Mouse (Mus musculus): ENCODE data around the gene Syngr1. TPM values are rescaled to one million over a fixed set of nuclear protein-coding genes. Genes with fewer than 3 reads are reported as not detected.

The Syngr1 gene
- 20.7 and 21.9 TPM in 2 replicates for polyA plus RNA-seq (2015; fragmentation: Nextera tagmentation; extraction: Ambion mirVana)

GRCm38 (mm10) chr15:80091121-80091955 lies at the start of gene Syngr1, which contains the start of gene Rpl3:
Syngr1 (plus strand) TSS chr15:80091334.
Rpl3 (minus strand) TSS chr15:80091868.
- Histone ChIP-seq H3K36me3 (ENCODE audit: control insufficient read depth, insufficient read depth, low read length) (no peaks in the 10 kb centered on the region), H3K27me3 (ENCODE audit: control insufficient read depth, insufficient read depth, low read depth, low read length) (peaks cover 34% of the 10 kb centered on the region), H3K4me2 (ENCODE audit: low read depth, low read length) (peak within 1 kb of the TSS; percentile 80), H3K4me1 (replicated peaks; ENCODE audit: control insufficient read depth, insufficient read depth, low read length) (0 out of 2 replicates have a peak, but pooled peaks cover 3% of the 10 kb centered on the region), H3K27ac (ENCODE audit: low read length) (no peak within 1 kb of the TSS), H3K4me3 (ENCODE audit: low read length) (peak within 1 kb of the TSS; percentile 64), H3K9ac (ENCODE audit: low read length) (peak within 1 kb of the TSS; percentile 69), H3K9me3 (ENCODE audit: control insufficient read depth, low read length) (no peaks in the 10 kb centered on the region)
- WGBS: 2% methylated on average over 83 of the region's 86 CpGs
- peak; percentile 61 for ATAC-seq (ENCODE audit: low read depth)

DNA sequence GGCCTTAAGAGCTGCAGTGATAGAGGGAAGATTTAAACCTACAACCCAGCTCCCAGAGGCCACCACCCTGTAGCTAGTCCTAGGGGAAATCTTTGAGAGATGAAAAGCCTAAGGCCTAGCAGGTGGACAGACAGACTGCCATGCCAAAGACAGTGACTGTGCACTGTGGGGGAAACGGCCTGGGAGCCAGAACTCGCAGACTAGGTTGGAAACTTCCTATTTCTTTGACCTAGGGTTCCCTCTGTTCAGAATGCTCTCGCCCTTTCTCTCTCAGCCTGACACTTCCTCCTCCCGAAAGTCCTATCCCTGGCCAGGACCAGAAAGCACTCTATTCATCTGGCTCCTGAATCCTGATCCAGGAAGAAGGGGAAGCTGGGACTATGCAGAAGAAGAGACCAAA lies 49.0 kb upstream of the Syngr1 start:
- Histone ChIP-seq H3K36me3 (ENCODE audit: control insufficient read depth, insufficient read depth, low read length) (no peaks in the 10 kb centered on the region), H3K4me1 (replicated peaks; ENCODE audit: control insufficient read depth, insufficient read depth, low read length) (no peaks in the 10 kb centered on the region), H3K27me3 (ENCODE audit: control insufficient read depth, insufficient read depth, low read depth, low read length) (no peaks in the 10 kb centered on the region), H3K9ac (ENCODE audit: low read length) (no peak overlapping the region), H3K9me3 (ENCODE audit: control insufficient read depth, low read length) (0 out of 2 replicates have a peak, but pooled peaks cover 4% of the 10 kb centered on the region), H3K27ac (ENCODE audit: low read length) (no peak overlapping the region), H3K4me3 (ENCODE audit: low read length) (no peak overlapping the region), H3K4me2 (ENCODE audit: low read depth, low read length) (no peak overlapping the region)
- no peak for ATAC-seq (ENCODE audit: low read depth)
- 69% methylated on average over 4 of the region's 4 CpGs for WGBS

DNA sequence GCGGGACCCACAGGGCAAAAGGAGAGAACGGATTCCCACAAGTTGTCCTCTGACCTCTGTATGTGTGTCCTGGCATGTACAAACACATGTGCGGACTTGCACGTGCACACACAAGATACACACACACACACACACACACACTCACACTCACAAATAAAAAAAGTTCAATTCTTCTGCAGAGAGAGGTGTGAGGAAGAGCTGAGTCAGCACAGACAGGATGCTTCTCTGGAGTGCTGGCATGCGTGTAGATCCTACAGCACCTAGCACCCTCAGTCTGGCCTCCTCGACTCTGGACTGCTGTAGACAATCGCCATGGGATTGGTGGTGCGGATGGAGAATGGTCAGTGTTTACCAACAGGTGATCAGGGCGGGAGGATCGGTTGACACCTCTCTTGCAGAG lies 46.9 kb upstream of the Syngr1 start:
- Histone ChIP-seq H3K27me3 (ENCODE audit: control insufficient read depth, insufficient read depth, low read depth, low read length) (no peaks in the 10 kb centered on the region), H3K4me1 (replicated peaks; ENCODE audit: control insufficient read depth, insufficient read depth, low read length) (no peaks in the 10 kb centered on the region), H3K9me3 (ENCODE audit: control insufficient read depth, low read length) (0 out of 2 replicates have a peak, but pooled peaks cover 4% of the 10 kb centered on the region), H3K9ac (ENCODE audit: low read length) (no peak overlapping the region), H3K27ac (ENCODE audit: low read length) (no peak overlapping the region), H3K4me2 (ENCODE audit: low read depth, low read length) (no peak overlapping the region), H3K4me3 (ENCODE audit: low read length) (no peak overlapping the region), H3K36me3 (ENCODE audit: control insufficient read depth, insufficient read depth, low read length) (no peaks in the 10 kb centered on the region)
- WGBS: 84% methylated on average over 10 of the region's 10 CpGs
- no peak for ATAC-seq (ENCODE audit: low read depth)

DNA sequence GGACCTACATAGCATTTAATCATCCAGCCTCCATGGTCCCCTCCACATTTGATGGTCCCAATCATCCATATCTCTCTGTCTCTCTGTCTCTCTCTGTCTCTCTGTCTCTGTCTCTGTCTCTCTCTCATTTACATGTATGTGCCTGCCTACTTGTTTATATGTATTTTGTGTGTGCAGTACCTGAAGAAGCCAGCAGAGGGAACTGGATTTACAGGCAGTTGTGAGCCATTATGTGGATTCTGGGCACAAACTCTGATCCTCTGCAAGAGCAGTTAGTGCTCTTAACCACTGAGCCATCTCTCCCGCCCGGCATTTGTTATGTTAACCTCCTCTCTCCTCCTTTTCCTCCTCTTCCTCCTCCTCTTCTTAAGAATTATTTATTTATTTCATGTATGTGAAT lies 45.4 kb upstream of the Syngr1 start:
- no peak for ATAC-seq (ENCODE audit: low read depth)
- Histone ChIP-seq H3K27me3 (ENCODE audit: control insufficient read depth, insufficient read depth, low read depth, low read length) (no peaks in the 10 kb centered on the region), H3K9me3 (ENCODE audit: control insufficient read depth, low read length) (0 out of 2 replicates have a peak, but pooled peaks cover 4% of the 10 kb centered on the region), H3K9ac (ENCODE audit: low read length) (no peak overlapping the region), H3K4me3 (ENCODE audit: low read length) (no peak overlapping the region), H3K36me3 (ENCODE audit: control insufficient read depth, insufficient read depth, low read length) (no peaks in the 10 kb centered on the region), H3K4me2 (ENCODE audit: low read depth, low read length) (no peak overlapping the region), H3K27ac (ENCODE audit: low read length) (no peak overlapping the region), H3K4me1 (replicated peaks; ENCODE audit: control insufficient read depth, insufficient read depth, low read length) (no peaks in the 10 kb centered on the region)
- WGBS: 95% methylated on average over 2 of the region's 2 CpGs

DNA sequence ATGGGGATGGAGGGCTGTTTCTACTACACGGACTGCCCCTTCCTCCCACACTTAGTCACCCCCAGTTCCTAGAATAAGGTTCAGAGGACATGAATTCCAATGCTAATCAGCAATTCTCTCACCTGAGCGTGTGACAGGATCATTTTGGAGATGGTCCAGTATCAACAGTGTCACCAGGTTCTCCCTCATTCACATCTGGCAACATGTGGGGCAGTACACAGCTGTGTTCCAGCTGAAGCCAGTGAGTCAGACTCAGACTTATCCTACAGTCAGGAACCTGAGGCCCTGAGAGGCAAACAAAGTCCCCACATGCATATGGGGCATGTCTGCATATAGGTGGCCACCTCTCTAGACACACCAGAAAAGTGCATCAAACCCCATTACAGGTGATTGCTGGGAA lies 43.9 kb upstream of the Syngr1 start:
- WGBS: 68% methylated on average over 2 of the region's 2 CpGs
- no peak for ATAC-seq (ENCODE audit: low read depth)

DNA sequence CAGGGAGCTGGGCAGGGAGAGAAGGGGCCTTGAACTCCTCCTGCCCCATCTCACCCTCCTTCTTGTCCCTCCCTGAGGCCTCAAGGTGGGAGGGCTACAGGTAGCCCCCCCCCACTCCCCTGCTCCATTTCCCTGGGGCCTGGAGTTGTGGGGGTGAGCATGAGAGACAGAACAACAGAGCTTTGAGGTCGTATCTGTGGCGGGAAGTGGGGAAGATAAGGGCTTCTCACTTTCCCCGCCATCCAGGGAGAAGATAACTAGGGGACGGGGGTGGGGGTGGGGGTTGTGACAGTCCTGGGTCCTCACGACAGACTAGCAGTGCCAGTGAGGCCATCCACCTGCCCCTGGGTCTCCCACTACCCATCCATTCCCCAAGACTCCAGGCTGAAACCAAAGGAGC lies 43.2 kb upstream of the Syngr1 start:
- Histone ChIP-seq H3K27me3 (ENCODE audit: control insufficient read depth, insufficient read depth, low read depth, low read length) (no peaks in the 10 kb centered on the region), H3K4me1 (replicated peaks; ENCODE audit: control insufficient read depth, insufficient read depth, low read length) (no peaks in the 10 kb centered on the region), H3K27ac (ENCODE audit: low read length) (no peak overlapping the region), H3K36me3 (ENCODE audit: control insufficient read depth, insufficient read depth, low read length) (no peaks in the 10 kb centered on the region), H3K9ac (ENCODE audit: low read length) (no peak overlapping the region), H3K4me2 (ENCODE audit: low read depth, low read length) (no peak overlapping the region), H3K4me3 (ENCODE audit: low read length) (no peak overlapping the region), H3K9me3 (ENCODE audit: control insufficient read depth, low read length) (0 out of 2 replicates have a peak, but pooled peaks cover 4% of the 10 kb centered on the region)
- 15% methylated on average over 5 of the region's 5 CpGs for WGBS
- no peak for ATAC-seq (ENCODE audit: low read depth)

More for the DNA sequence above, 43.9 kb upstream of the Syngr1 start:
- H3K27ac ChIP-seq (ENCODE audit: low read length): no peak overlapping the region
- H3K4me3 ChIP-seq (ENCODE audit: low read length): no peak overlapping the region
- no peaks in the 10 kb centered on the region for H3K27me3 ChIP-seq (ENCODE audit: control insufficient read depth, insufficient read depth, low read depth, low read length)
- H3K36me3 ChIP-seq (ENCODE audit: control insufficient read depth, insufficient read depth, low read length): no peaks in the 10 kb centered on the region
- H3K9me3 ChIP-seq (ENCODE audit: control insufficient read depth, low read length): 0 out of 2 replicates have a peak, but pooled peaks cover 4% of the 10 kb centered on the region
- no peak overlapping the region for H3K4me2 ChIP-seq (ENCODE audit: low read depth, low read length)
- H3K4me1 ChIP-seq (replicated peaks; ENCODE audit: control insufficient read depth, insufficient read depth, low read length): no peaks in the 10 kb centered on the region
- no peak overlapping the region for H3K9ac ChIP-seq (ENCODE audit: low read length)

- Histone ChIP-seq H3K4me2 (ENCODE audit: low read depth, low read length) (no peak overlapping the region), H3K27ac (ENCODE audit: low read length) (peak overlapping the region; percentile 65), H3K9ac (ENCODE audit: low read length) (no peak overlapping the region), H3K27me3 (ENCODE audit: control insufficient read depth, insufficient read depth, low read depth, low read length) (no peaks in the 10 kb centered on the region), H3K9me3 (ENCODE audit: control insufficient read depth, low read length) (0 out of 2 replicates have a peak, but pooled peaks cover 4% of the 10 kb centered on the region), H3K4me1 (replicated peaks; ENCODE audit: control insufficient read depth, insufficient read depth, low read length) (no peaks in the 10 kb centered on the region; the same call in 1 of the 2 replicates), H3K4me3 (ENCODE audit: low read length) (no peak overlapping the region), H3K36me3 (ENCODE audit: control insufficient read depth, insufficient read depth, low read length) (no peaks in the 10 kb centered on the region)
- WGBS: 53% methylated on average over 4 of the region's 4 CpGs
- peak; percentile 57 for ATAC-seq (ENCODE audit: low read depth)
These were observed 41.0 kb upstream of the Syngr1 start for GRCm38 (mm10) chr15:80050093-80050492.

- Histone ChIP-seq H3K9ac (ENCODE audit: low read length) (no peak overlapping the region), H3K36me3 (ENCODE audit: control insufficient read depth, insufficient read depth, low read length) (no peaks in the 10 kb centered on the region), H3K27me3 (ENCODE audit: control insufficient read depth, insufficient read depth, low read depth, low read length) (no peaks in the 10 kb centered on the region), H3K4me3 (ENCODE audit: low read length) (no peak overlapping the region), H3K9me3 (ENCODE audit: control insufficient read depth, low read length) (no peaks in the 10 kb centered on the region), H3K4me1 (replicated peaks; ENCODE audit: control insufficient read depth, insufficient read depth, low read length) (no peaks in the 10 kb centered on the region; the same call in 1 of the 2 replicates), H3K4me2 (ENCODE audit: low read depth, low read length) (no peak overlapping the region), H3K27ac (ENCODE audit: low read length) (peak overlapping the region; percentile 76)
- WGBS: 59% methylated on average over 19 of the region's 19 CpGs
- ATAC-seq (ENCODE audit: low read depth): peak; percentile 79
These were observed 39.9 kb upstream of the Syngr1 start for GRCm38 (mm10) chr15:80051092-80051761.

- Histone ChIP-seq H3K36me3 (ENCODE audit: control insufficient read depth, insufficient read depth, low read length) (no peaks in the 10 kb centered on the region), H3K4me3 (ENCODE audit: low read length) (no peak overlapping the region), H3K27ac (ENCODE audit: low read length) (peak overlapping the region; percentile 76), H3K27me3 (ENCODE audit: control insufficient read depth, insufficient read depth, low read depth, low read length) (no peaks in the 10 kb centered on the region), H3K9ac (ENCODE audit: low read length) (no peak overlapping the region), H3K4me1 (replicated peaks; ENCODE audit: control insufficient read depth, insufficient read depth, low read length) (no peaks in the 10 kb centered on the region; the same call in 1 of the 2 replicates), H3K9me3 (ENCODE audit: control insufficient read depth, low read length) (no peaks in the 10 kb centered on the region), H3K4me2 (ENCODE audit: low read depth, low read length) (no peak overlapping the region)
- peak; percentile 44 for ATAC-seq (ENCODE audit: low read depth)
- 69% methylated on average over 9 of the region's 9 CpGs for WGBS
These were observed 39.4 kb upstream of the Syngr1 start for GRCm38 (mm10) chr15:80051782-80052181.

Measured in lung, embryonic 16.5 days (tissue).